Mouse (Mus musculus) C2C12 (cell line): ENCODE results near the gene Car10.

ENCODE experiments used
- CTCF ChIP-seq: IDR thresholded peaks from one replicate; pipeline ENCODE4 v1.5.1; 2011; ENCODE audit not compliant: control insufficient read depth, insufficient read depth, insufficient read length
- MYOG ChIP-seq: IDR thresholded peaks from one replicate; pipeline ENCODE4 v1.6.1; 2011; ENCODE audit not compliant: control insufficient read depth, insufficient read length; ENCODE audit errors: extremely low read depth
- USF1 ChIP-seq: IDR thresholded peaks from one replicate; pipeline ENCODE4 v1.6.1; 2011; ENCODE audit warnings: low read depth, mild to moderate bottlenecking, control low read depth, moderate library complexity

- TF ChIP-seq MYOG (no peak), CTCF (no peak), USF1 (no peak)
Observed at GRCm38 (mm10) chr11:93612071-93612470, 514.2 kb downstream of the Car10 start.
